Comparison of ENCODE assay signal across 13 mouse cellular contexts in genomic region chr8:46508488-46509395, GRCm38 (mm10). TPM values are rescaled to one million over a fixed set of nuclear protein-coding genes. Genes with fewer than 3 reads are reported as not detected.
DNase-seq lines count a peak whose midpoint lies in the region; ATAC-seq lines count a peak whose summit lies in the region.
"Had no signal": no experiment of that assay in that cellular context is flagged by ENCODE, and none has a peak within 500 bp of the region (broad histone marks: within the 10 kb centered on the region; RNA-seq: fewer than 3 reads in every experiment).

No protein-coding gene starts in this region.

- H3K27me3 ChIP-seq in heart, embryonic 14.5 days (ENCODE audit: control insufficient read depth, insufficient read depth, low read length), result no peaks in the 10 kb centered on the region
- no peaks in the 10 kb centered on the region for H3K27me3 ChIP-seq in midbrain, embryonic 14.5 days (ENCODE audit: control insufficient read depth, insufficient read depth, low read length)
- H3K27me3 ChIP-seq: hindbrain, embryonic 12.5 days; megakaryocyte, embryonic 14.5 days had no signal

- no peaks in the 10 kb centered on the region for H3K79me2 ChIP-seq in macrophage (ENCODE audit: inconsistent target)

- WGBS in heart, embryonic 14.5 days, result 79% methylated on average over 14 of the region's 14 CpGs
- WGBS in macrophage (ENCODE audit: missing documents), result 45% methylated on average over 14 of the region's 14 CpGs
- 87% methylated on average over 14 of the region's 14 CpGs for WGBS in midbrain, embryonic 14.5 days

- no peak overlapping the region for H3K4me2 ChIP-seq in heart, embryonic 14.5 days (ENCODE audit: low read length)
- no peak overlapping the region for H3K4me2 ChIP-seq in midbrain, embryonic 14.5 days (ENCODE audit: low read length)
- H3K4me2 ChIP-seq: hindbrain, embryonic 12.5 days had no signal

- DNase-seq in heart, adult 8-10 months (ENCODE audit: low spot score), result no peak
- peak; percentile 28 to 31 for DNase-seq in B cell, adult 2 months
- DNase-seq in cerebellum, adult 9-10 months, result peak; percentile 36
- no peak for DNase-seq in midbrain, embryonic 14.5 days
- no peak for DNase-seq in retina, postnatal 1 day
- DNase-seq in yolk sac, embryonic 10.5 days (ENCODE audit: low spot score), result no peak
- DNase-seq: layer of hippocampus, postnatal 36 days had no signal

- H3K27ac ChIP-seq in heart, embryonic 14.5 days (replicated peaks in 1 of 2; ENCODE audit: control insufficient read depth in 1 of 2, insufficient read depth in 1 of 2, low read depth in 2 of 2, low read length in 2 of 2), result no peak overlapping the region
- 0 out of 2 replicates have a peak overlapping the region, but pooled peaks have one; percentile 7 for H3K27ac ChIP-seq in macrophage
- no peak overlapping the region for H3K27ac ChIP-seq in midbrain, embryonic 14.5 days (replicated peaks; ENCODE audit: low read depth, low read length)
- H3K27ac ChIP-seq: hindbrain, embryonic 12.5 days; stomach, postnatal 0 days had no signal

- H3K4me3 ChIP-seq in heart, embryonic 14.5 days (ENCODE audit: control insufficient read depth in 1 of 2, insufficient read depth in 1 of 2, low read depth in 1 of 2, low read length in 2 of 2), result no peak overlapping the region
- H3K4me3 ChIP-seq in macrophage (ENCODE audit: inconsistent target), result no peak overlapping the region
- no peak overlapping the region for H3K4me3 ChIP-seq in midbrain, embryonic 14.5 days (replicated peaks; ENCODE audit: low read depth, low read length)
- H3K4me3 ChIP-seq: hindbrain, embryonic 12.5 days; megakaryocyte, embryonic 14.5 days had no signal

- H3K9ac ChIP-seq in heart, embryonic 14.5 days (ENCODE audit: low read length), result no peak overlapping the region
- no peak overlapping the region for H3K9ac ChIP-seq in midbrain, embryonic 14.5 days (replicated peaks; ENCODE audit: low read length)
- H3K9ac ChIP-seq: hindbrain, embryonic 12.5 days had no signal

- no peaks in the 10 kb centered on the region for H3K9me3 ChIP-seq in heart, embryonic 14.5 days (ENCODE audit: control insufficient read depth, low read length)
- no peaks in the 10 kb centered on the region for H3K9me3 ChIP-seq in midbrain, embryonic 14.5 days (ENCODE audit: control insufficient read depth, low read length)
- H3K9me3 ChIP-seq: G1E; hindbrain, embryonic 12.5 days; megakaryocyte, embryonic 14.5 days had no signal

- ATAC-seq in heart, embryonic 14.5 days (ENCODE audit: insufficient number of reproducible peaks, insufficient read depth, low FRiP score, low read depth), result peak; percentile 21; the same call in 1 of the 2 replicates
- ATAC-seq in midbrain, embryonic 14.5 days (ENCODE audit: low FRiP score, low TSS enrichment), result no peak

- peaks cover 0 to 5% of the 10 kb centered on the region in 2 experiments; a peak in 2 of 4 replicates for H3K4me1 ChIP-seq in heart, embryonic 14.5 days (ENCODE audit: control insufficient read depth in 2 of 2, insufficient read depth in 2 of 2, low read length in 2 of 2)
- no peaks in the 10 kb centered on the region for H3K4me1 ChIP-seq in midbrain, embryonic 14.5 days (ENCODE audit: control insufficient read depth, insufficient read depth, low read length)
- H3K4me1 ChIP-seq: hindbrain, embryonic 12.5 days had no signal

- peaks cover 51% of the 10 kb centered on the region for H3K36me3 ChIP-seq in heart, embryonic 14.5 days (ENCODE audit: control insufficient read depth, insufficient read depth, low read length)
- peaks cover 23% of the 10 kb centered on the region for H3K36me3 ChIP-seq in macrophage (ENCODE audit: inconsistent target)
- H3K36me3 ChIP-seq in midbrain, embryonic 14.5 days (ENCODE audit: control insufficient read depth, insufficient read depth, low read length), result peaks cover 3% of the 10 kb centered on the region; the same call in 1 of the 2 replicates
- H3K36me3 ChIP-seq: hindbrain, embryonic 12.5 days had no signal

RNA-seq across cellular contexts. Expression of gene Acsl1, which starts 37.9 kb away (rescaled TPM):
- polyA plus RNA-seq in heart, embryonic 14.5 days (2014; fragmentation: Nextera tagmentation; extraction: Ambion mirVana), result 44.1 and 51.1 TPM in 2 replicates
- total RNA-seq in heart, adult 8-10 months (2022), result 100 to 1,000 TPM; 930 to 978 (median 952) TPM
- total RNA-seq in macrophage (2018; cell fraction: chromatin; rRNA removed), result 100 to 1,000 TPM in 12 of 26 experiments, 10 to 100 TPM in 14; 29.5 to 856 (median 87.0) TPM
- 100 to 1,000 TPM in 5 of 26 experiments, 10 to 100 TPM in 21; 20.1 to 243 (median 49.5) TPM for total RNA-seq in macrophage (2018; cell fraction: cytosol; rRNA removed)
- total RNA-seq in macrophage (2018; cell fraction: nucleus; rRNA removed), result 100 to 1,000 TPM in 13 of 26 experiments, 10 to 100 TPM in 13; 25.8 to 675 (median 80.4) TPM
- 17.4 to 22.9 TPM (median 20.4 TPM) in 3 replicates for polyA plus RNA-seq in macrophage (2018)
- polyA plus RNA-seq in midbrain, embryonic 14.5 days (2014; fragmentation: Nextera tagmentation; extraction: Ambion mirVana), result 13.9 and 20.0 TPM in 2 replicates

RNA-seq across cellular contexts. Expression of gene Cenpu, which starts 43.1 kb away (rescaled TPM):
- polyA plus RNA-seq in heart, embryonic 14.5 days (2014; fragmentation: Nextera tagmentation; extraction: Ambion mirVana), result 10.2 and 12.5 TPM in 2 replicates
- 1 to 10 TPM in 2 of 4 experiments, under 1 TPM in 2; 0.65 to 1.1 (median 0.96) TPM for total RNA-seq in heart, adult 8-10 months (2022)
- 10 to 100 TPM in 21 of 26 experiments, 1 to 10 TPM in 5; 2.1 to 59.2 (median 31.3) TPM for total RNA-seq in macrophage (2018; cell fraction: chromatin; rRNA removed)
- 1 to 10 TPM; 3.5 to 7.6 (median 6.0) TPM for total RNA-seq in macrophage (2018; cell fraction: cytosol; rRNA removed)
- total RNA-seq in macrophage (2018; cell fraction: nucleus; rRNA removed), result 10 to 100 TPM in 15 of 26 experiments, 1 to 10 TPM in 11; 4.0 to 35.7 (median 10.8) TPM
- 5.9 to 18.6 TPM (median 9.6 TPM) in 3 replicates for polyA plus RNA-seq in macrophage (2018)
- polyA plus RNA-seq in midbrain, embryonic 14.5 days (2014; fragmentation: Nextera tagmentation; extraction: Ambion mirVana), result 6.8 and 8.6 TPM in 2 replicates

Comparison
In these comparisons a context has a peak if more than half of its experiments do, and no peak if none do; other contexts are left out.
1. DNase-seq: peak in B cell, adult 2 months (2 of 2) and cerebellum, adult 9-10 months (single experiment); none in heart, adult 8-10 months (single experiment), midbrain, embryonic 14.5 days (single experiment), retina, postnatal 1 day (single experiment) and yolk sac, embryonic 10.5 days (single experiment).